Mouse (Mus musculus): ENCODE measurements around the gene Tnfsf11. TPM values are rescaled to one million over a fixed set of nuclear protein-coding genes. Genes with fewer than 3 reads are reported as not detected.

The Tnfsf11 gene
- polyA plus RNA-seq, 1 experiment from 2014 or later: 3.1 TPM

GRCm38 (mm10) chr14:78331368-78331767 lies 23.5 kb upstream of the Tnfsf11 start:
- Histone ChIP-seq H3K9me3 (ENCODE audit: control insufficient read depth, low read length) (no peaks in the 10 kb centered on the region), H3K4me2 (ENCODE audit: low read depth, low read length) (no peak overlapping the region), H3K4me1 (ENCODE audit: control insufficient read depth, insufficient read depth, low read length) (peaks cover 10% of the 10 kb centered on the region), H3K27me3 (replicated peaks; ENCODE audit: control insufficient read depth, insufficient read depth, low read length) (no peaks in the 10 kb centered on the region), H3K27ac (replicated peaks; ENCODE audit: low read depth, low read length) (no peak overlapping the region; the same call in 1 of the 2 replicates), H3K36me3 (ENCODE audit: control insufficient read depth, insufficient read depth, low read length) (no peaks in the 10 kb centered on the region), H3K9ac (ENCODE audit: low read depth, low read length) (no peak overlapping the region), H3K4me3 (ENCODE audit: low read depth, low read length) (no peak overlapping the region)
- ATAC-seq (ENCODE audit: low read depth): no peak
- 76% methylated on average over 7 of the region's 7 CpGs for WGBS
- DNase-seq (ENCODE audit: low spot score): no peak

- Histone ChIP-seq H3K4me3 (ENCODE audit: low read depth, low read length) (no peak overlapping the region), H3K9ac (ENCODE audit: low read depth, low read length) (no peak overlapping the region), H3K4me2 (ENCODE audit: low read depth, low read length) (peak overlapping the region; percentile 10; the same call in 1 of the 2 replicates), H3K9me3 (ENCODE audit: control insufficient read depth, low read length) (no peaks in the 10 kb centered on the region), H3K27me3 (replicated peaks; ENCODE audit: control insufficient read depth, insufficient read depth, low read length) (no peaks in the 10 kb centered on the region), H3K36me3 (ENCODE audit: control insufficient read depth, insufficient read depth, low read length) (no peaks in the 10 kb centered on the region), H3K4me1 (ENCODE audit: control insufficient read depth, insufficient read depth, low read length) (peaks cover 10% of the 10 kb centered on the region), H3K27ac (replicated peaks; ENCODE audit: low read depth, low read length) (no peak overlapping the region; the same call in 1 of the 2 replicates)
- DNase-seq (ENCODE audit: low spot score) (peak; percentile 76), ATAC-seq (ENCODE audit: low read depth) (peak; percentile 89)
- WGBS: 31% methylated on average over 11 of the region's 11 CpGs
These were observed 22.9 kb upstream of the Tnfsf11 start for GRCm38 (mm10) chr14:78330576-78331300.

- no peak overlapping the region for H3K4me2 ChIP-seq (ENCODE audit: low read depth, low read length)
- H3K4me1 ChIP-seq (ENCODE audit: control insufficient read depth, insufficient read depth, low read length): peaks cover 10% of the 10 kb centered on the region
- WGBS: 64% methylated on average over 8 of the region's 8 CpGs
- no peak overlapping the region for H3K4me3 ChIP-seq (ENCODE audit: low read depth, low read length)
- no peaks in the 10 kb centered on the region for H3K27me3 ChIP-seq (replicated peaks; ENCODE audit: control insufficient read depth, insufficient read depth, low read length)
- no peaks in the 10 kb centered on the region for H3K36me3 ChIP-seq (ENCODE audit: control insufficient read depth, insufficient read depth, low read length)
- H3K27ac ChIP-seq (replicated peaks; ENCODE audit: low read depth, low read length): peak overlapping the region; percentile 58; the same call in 1 of the 2 replicates
- peak; percentile 68; the same call in 1 of the 2 replicates for ATAC-seq (ENCODE audit: low read depth)
- DNase-seq (ENCODE audit: low spot score): peak; percentile 77
- no peaks in the 10 kb centered on the region for H3K9me3 ChIP-seq (ENCODE audit: control insufficient read depth, low read length)
- no peak overlapping the region for H3K9ac ChIP-seq (ENCODE audit: low read depth, low read length)
These were observed 22.1 kb upstream of the Tnfsf11 start for GRCm38 (mm10) chr14:78329765-78330451.

- WGBS: 83% methylated on average over 1 of the region's 1 CpGs
- H3K4me1 ChIP-seq (ENCODE audit: control insufficient read depth, insufficient read depth, low read length): no peaks in the 10 kb centered on the region
- no peaks in the 10 kb centered on the region for H3K27me3 ChIP-seq (replicated peaks; ENCODE audit: control insufficient read depth, insufficient read depth, low read length)
- H3K36me3 ChIP-seq (ENCODE audit: control insufficient read depth, insufficient read depth, low read length): no peaks in the 10 kb centered on the region
- H3K4me3 ChIP-seq (ENCODE audit: low read depth, low read length): no peak overlapping the region
- no peak overlapping the region for H3K4me2 ChIP-seq (ENCODE audit: low read depth, low read length)
- H3K27ac ChIP-seq (replicated peaks; ENCODE audit: low read depth, low read length): no peak overlapping the region
- no peak overlapping the region for H3K9ac ChIP-seq (ENCODE audit: low read depth, low read length)
- DNase-seq (ENCODE audit: low spot score): no peak
- no peaks in the 10 kb centered on the region for H3K9me3 ChIP-seq (ENCODE audit: control insufficient read depth, low read length)
- ATAC-seq (ENCODE audit: low read depth): no peak
These were observed 15.5 kb upstream of the Tnfsf11 start for GRCm38 (mm10) chr14:78323356-78323755.

- DNase-seq (ENCODE audit: low spot score): no peak
- WGBS: 82% methylated on average over 9 of the region's 9 CpGs
- no peak for ATAC-seq (ENCODE audit: low read depth)
These were observed 15.1 kb upstream of the Tnfsf11 start for GRCm38 (mm10) chr14:78322916-78323315.

GRCm38 (mm10) chr14:78320248-78320647 lies 12.4 kb upstream of the Tnfsf11 start:
- ATAC-seq (ENCODE audit: low read depth): no peak
- no peaks in the 10 kb centered on the region for H3K9me3 ChIP-seq (ENCODE audit: control insufficient read depth, low read length)
- no peaks in the 10 kb centered on the region for H3K27me3 ChIP-seq (replicated peaks; ENCODE audit: control insufficient read depth, insufficient read depth, low read length)
- 78% methylated on average over 6 of the region's 6 CpGs for WGBS
- H3K36me3 ChIP-seq (ENCODE audit: control insufficient read depth, insufficient read depth, low read length): no peaks in the 10 kb centered on the region
- no peak for DNase-seq (ENCODE audit: low spot score)
- H3K27ac ChIP-seq (replicated peaks; ENCODE audit: low read depth, low read length): no peak overlapping the region
- no peak overlapping the region for H3K9ac ChIP-seq (ENCODE audit: low read depth, low read length)
- no peak overlapping the region for H3K4me2 ChIP-seq (ENCODE audit: low read depth, low read length)
- H3K4me1 ChIP-seq (ENCODE audit: control insufficient read depth, insufficient read depth, low read length): no peaks in the 10 kb centered on the region
- H3K4me3 ChIP-seq (ENCODE audit: low read depth, low read length): no peak overlapping the region

More at GRCm38 (mm10) chr14:78322916-78323315, 15.1 kb upstream of the Tnfsf11 start:
- Histone ChIP-seq H3K4me3 (ENCODE audit: low read depth, low read length) (no peak overlapping the region), H3K36me3 (ENCODE audit: control insufficient read depth, insufficient read depth, low read length) (no peaks in the 10 kb centered on the region), H3K27ac (replicated peaks; ENCODE audit: low read depth, low read length) (no peak overlapping the region), H3K9ac (ENCODE audit: low read depth, low read length) (no peak overlapping the region), H3K27me3 (replicated peaks; ENCODE audit: control insufficient read depth, insufficient read depth, low read length) (no peaks in the 10 kb centered on the region), H3K4me1 (ENCODE audit: control insufficient read depth, insufficient read depth, low read length) (no peaks in the 10 kb centered on the region), H3K9me3 (ENCODE audit: control insufficient read depth, low read length) (no peaks in the 10 kb centered on the region), H3K4me2 (ENCODE audit: low read depth, low read length) (no peak overlapping the region)

GRCm38 (mm10) chr14:78319580-78319979 lies 11.7 kb upstream of the Tnfsf11 start:
- no peaks in the 10 kb centered on the region for H3K4me1 ChIP-seq (ENCODE audit: control insufficient read depth, insufficient read depth, low read length)
- no peak for ATAC-seq (ENCODE audit: low read depth)
- WGBS: 75% methylated on average over 5 of the region's 5 CpGs
- no peak for DNase-seq (ENCODE audit: low spot score)
- no peaks in the 10 kb centered on the region for H3K9me3 ChIP-seq (ENCODE audit: control insufficient read depth, low read length)
- H3K4me2 ChIP-seq (ENCODE audit: low read depth, low read length): no peak overlapping the region
- H3K4me3 ChIP-seq (ENCODE audit: low read depth, low read length): no peak overlapping the region
- H3K36me3 ChIP-seq (ENCODE audit: control insufficient read depth, insufficient read depth, low read length): no peaks in the 10 kb centered on the region
- no peak overlapping the region for H3K9ac ChIP-seq (ENCODE audit: low read depth, low read length)
- H3K27me3 ChIP-seq (replicated peaks; ENCODE audit: control insufficient read depth, insufficient read depth, low read length): no peaks in the 10 kb centered on the region
- H3K27ac ChIP-seq (replicated peaks; ENCODE audit: low read depth, low read length): no peak overlapping the region

- 55% methylated on average over 3 of the region's 3 CpGs for WGBS
These were observed 11.2 kb upstream of the Tnfsf11 start for GRCm38 (mm10) chr14:78319000-78319399.

More at GRCm38 (mm10) chr14:78319000-78319399, 11.2 kb upstream of the Tnfsf11 start:
- no peaks in the 10 kb centered on the region for H3K4me1 ChIP-seq (ENCODE audit: control insufficient read depth, insufficient read depth, low read length)
- H3K36me3 ChIP-seq (ENCODE audit: control insufficient read depth, insufficient read depth, low read length): no peaks in the 10 kb centered on the region
- no peak for DNase-seq (ENCODE audit: low spot score)
- no peak overlapping the region for H3K27ac ChIP-seq (replicated peaks; ENCODE audit: low read depth, low read length)
- no peaks in the 10 kb centered on the region for H3K27me3 ChIP-seq (replicated peaks; ENCODE audit: control insufficient read depth, insufficient read depth, low read length)
- H3K9me3 ChIP-seq (ENCODE audit: control insufficient read depth, low read length): no peaks in the 10 kb centered on the region
- no peak overlapping the region for H3K9ac ChIP-seq (ENCODE audit: low read depth, low read length)
- no peak overlapping the region for H3K4me2 ChIP-seq (ENCODE audit: low read depth, low read length)
- ATAC-seq (ENCODE audit: low read depth): no peak
- no peak overlapping the region for H3K4me3 ChIP-seq (ENCODE audit: low read depth, low read length)

Data from embryonic facial prominence, embryonic 14.5 days (tissue).